Mouse (Mus musculus) G1E (cell line): ENCODE measurements around the gene Sephs2.

Experiments used
- CTCF ChIP-seq: IDR thresholded peaks from 2 replicates; pipeline ENCODE4 v1.5.1; 2012; ENCODE audit warnings: low read depth, low read length, inconsistent platforms, mixed read lengths
- GATA1 ChIP-seq: IDR thresholded peaks from 2 replicates; pipeline ENCODE4 v1.6.1; 2012; ENCODE audit warnings: borderline replicate concordance, low read length, inconsistent platforms, mixed read lengths

DNA sequence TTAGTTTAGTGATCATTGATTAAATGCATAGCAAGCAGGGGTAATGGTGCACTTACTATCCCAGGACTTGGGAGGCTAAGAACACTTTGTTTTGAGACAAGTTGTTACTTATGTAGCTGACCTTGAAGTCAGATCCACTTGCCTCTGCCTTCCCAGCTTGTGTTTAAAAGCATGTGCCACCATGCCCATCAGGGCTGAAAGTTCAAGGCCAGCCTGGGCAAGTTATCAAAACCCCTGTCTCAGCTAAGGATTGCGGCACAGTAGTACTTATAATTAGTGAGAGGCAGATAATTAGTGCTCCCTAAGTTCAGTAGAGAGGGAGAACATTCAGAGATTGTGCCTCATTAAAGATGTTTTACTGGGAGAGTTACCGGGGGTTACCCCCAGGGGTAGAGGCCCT is 39.1 kb downstream of the Sephs2 start:
- TF ChIP-seq CTCF = no peak
- TF ChIP-seq GATA1 = no peak
